Mouse (Mus musculus) hindbrain, embryonic 12.5 days (tissue): ENCODE measurements at regions not wholly inside any gene's neighbourhood (a gene's known extent, or its start where the extent isn't known, plus 50 kb on each side); places are given as distances from the start of the nearest gene placed in this dataset.
"Not testable (repeated sequence)": the region's sequence is repeated elsewhere in the genome, so short reads cannot be mapped to it uniquely, and the experiment has no call there.

Experiments
- ATAC-seq: fragments of 200-750 bp; cut with Nextera tagmentation; 2 replicates; pipeline ENCODE4 v1.8.0; 2017; ENCODE audit warnings: moderate TSS enrichment; ENCODE audit not compliant: low FRiP score
- H3K27ac ChIP-seq: fragments of 300-500 bp; sonication (generic); 2 replicates; pipeline ENCODE4 v1.5.1; 2016; ENCODE audit warnings: mild to moderate bottlenecking
- H3K27me3 ChIP-seq: fragments of 300-500 bp; sonication (generic); 2 replicates; pipeline ENCODE4 v1.6.1; 2016; ENCODE audit warnings: mild to moderate bottlenecking
- H3K36me3 ChIP-seq: fragments of 300-500 bp; sonication (generic); 2 replicates; pipeline ENCODE4 v1.6.1; 2016; ENCODE audit warnings: mild to moderate bottlenecking
- H3K4me1 ChIP-seq: fragments of 300-500 bp; sonication (generic); 2 replicates; pipeline ENCODE4 v1.6.1; 2016
- H3K4me2 ChIP-seq: fragments of 300-500 bp; sonication (generic); replicated peaks from 2 replicates; pipeline ENCODE4 v1.6.1; 2016; ENCODE audit warnings: mild to moderate bottlenecking
- H3K4me3 ChIP-seq: fragments of 300-500 bp; sonication (generic); 2 replicates; pipeline ENCODE4 v1.5.1; 2016; ENCODE audit warnings: mild to moderate bottlenecking
- H3K9ac ChIP-seq: fragments of 300-500 bp; sonication (generic); 2 replicates; pipeline ENCODE4 v1.6.1; 2016; ENCODE audit warnings: mild to moderate bottlenecking, moderate library complexity
- H3K9me3 ChIP-seq: fragments of 300-500 bp; sonication (generic); replicated peaks from 2 replicates; pipeline ENCODE4 v1.6.1; 2016; ENCODE audit warnings: mild to moderate bottlenecking
- WGBS: fragments of 180-500 bp; shearing (Covaris S2); methylation state at CpG from one replicate; pipeline ENCODE4 v1.1.7; 2016; 5-methylcytosine and 5-hydroxymethylcytosine counted together

DNA sequence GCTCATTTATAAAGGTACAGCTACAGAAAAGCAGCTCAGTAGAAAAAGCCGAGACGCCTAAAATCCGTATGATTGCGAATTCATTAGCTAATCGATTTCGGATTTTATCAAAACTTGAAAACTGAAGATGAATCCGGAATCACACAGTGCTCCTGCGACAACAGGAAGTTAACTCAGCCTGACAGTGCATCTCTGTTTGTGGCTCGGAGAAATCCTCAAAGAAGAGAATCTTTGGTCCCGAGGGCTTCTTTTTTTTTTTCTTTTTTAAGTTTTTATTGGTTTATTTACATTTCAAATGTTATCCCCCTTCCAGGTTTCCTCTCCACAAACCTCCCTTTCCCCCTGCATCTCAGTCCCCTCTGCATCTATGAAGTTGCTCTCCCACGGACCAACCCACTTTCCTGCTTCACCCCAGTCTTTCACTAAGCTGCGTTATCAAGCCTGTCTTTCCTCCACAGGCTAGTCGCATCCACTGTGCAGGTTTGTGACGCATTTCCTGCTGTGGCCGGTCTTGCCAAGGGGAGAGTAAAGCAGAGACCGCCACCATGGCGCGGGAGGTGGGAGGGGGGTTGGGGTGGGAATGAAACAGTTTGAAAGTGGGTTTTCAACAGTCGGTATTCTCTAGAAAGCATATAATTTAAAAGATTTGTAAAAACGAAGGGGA is 593.4 kb upstream of the Snrpn start:
- not testable (repeated sequence) for H3K27me3 ChIP-seq, H3K4me1 ChIP-seq, H3K9me3 ChIP-seq, H3K4me3 ChIP-seq, H3K27ac ChIP-seq, H3K36me3 ChIP-seq, H3K9ac ChIP-seq
- peak; percentile 61; the same call in 1 of the 2 replicates for ATAC-seq
- peak overlapping the region; percentile 22; the same call in 1 of the 2 replicates for H3K4me2 ChIP-seq
- WGBS: 51% methylated on average over 20 of the region's 20 CpGs

DNA sequence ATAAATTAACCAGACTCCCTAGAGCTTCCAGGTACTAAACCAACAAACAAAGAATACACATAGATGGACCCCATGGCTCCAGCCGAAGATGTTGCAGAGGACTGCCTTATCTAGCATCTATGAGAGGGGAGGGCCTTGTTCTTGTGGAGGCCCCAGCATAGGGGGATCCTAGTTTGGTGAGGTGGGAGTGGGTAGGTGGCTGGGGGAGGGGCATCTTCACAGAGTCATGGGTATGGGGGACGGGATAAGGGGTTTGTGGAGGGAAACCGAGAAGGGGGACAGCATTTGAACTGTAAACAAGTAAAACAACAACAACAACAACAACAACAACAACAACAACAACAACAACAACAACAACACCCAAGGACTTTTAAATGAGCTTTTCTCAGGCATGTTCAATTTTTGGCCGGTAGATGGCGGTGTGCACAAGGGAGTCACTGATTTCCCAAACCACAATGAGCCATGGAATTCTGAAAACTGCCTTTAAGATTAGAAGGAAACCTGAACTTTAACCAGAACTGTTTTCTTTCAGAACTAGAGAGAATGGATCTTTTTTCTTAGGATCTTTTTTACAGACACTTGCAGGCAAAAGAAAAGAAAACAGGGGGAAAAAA is 588.2 kb upstream of the Snrpn start:
- H3K4me1 ChIP-seq, H3K36me3 ChIP-seq, H3K9me3 ChIP-seq, H3K4me3 ChIP-seq, H3K27ac ChIP-seq, H3K9ac ChIP-seq, H3K4me2 ChIP-seq, H3K27me3 ChIP-seq: not testable (repeated sequence)
- 14% methylated on average over 5 of the region's 5 CpGs for WGBS
- peak; percentile 48; the same call in 1 of the 2 replicates for ATAC-seq
